Mouse (Mus musculus): Measurements from ENCODE around the gene Cldn10. TPM values are rescaled to one million over a fixed set of nuclear protein-coding genes. Genes with fewer than 3 reads are reported as not detected.

Gene Cldn10
- polyA plus RNA-seq, 1 experiment, result 0.89 TPM

GRCm38 (mm10) chr14:118850011-118850695 lies 62.4 kb downstream of the Cldn10 start:
- Histone ChIP-seq H3K27me3 (ENCODE audit: control insufficient read depth, insufficient read depth, low read length) (no peaks in the 10 kb centered on the region), H3K36me3 (ENCODE audit: control insufficient read depth, insufficient read depth, low read length) (no peaks in the 10 kb centered on the region), H3K4me3 (ENCODE audit: control insufficient read depth, insufficient read depth, low read length) (no peak overlapping the region), H3K27ac (ENCODE audit: control insufficient read depth, insufficient read depth, low read length) (no peak overlapping the region), H3K4me1 (replicated peaks; ENCODE audit: control insufficient read depth, insufficient read depth, low read length) (peaks cover 17% of the 10 kb centered on the region)
- no peak for TF ChIP-seq CTCF (IDR thresholded peaks at IDR 0.05; ENCODE audit: borderline replicate concordance, control insufficient read depth, extremely low read depth, insufficient read depth, low read length, poor library complexity)
- TF ChIP-seq POLR2A (IDR thresholded peaks at IDR 0.05; ENCODE audit: control insufficient read depth, extremely low read depth, insufficient read depth, low read length, poor library complexity), result no peak
- WGBS, result 20% methylated on average over 11 of the region's 11 CpGs
- DNase-seq, result no peak

- TF ChIP-seq POLR2A (IDR thresholded peaks at IDR 0.05; ENCODE audit: control insufficient read depth, extremely low read depth, insufficient read depth, low read length, poor library complexity) (no peak), CTCF (IDR thresholded peaks at IDR 0.05; ENCODE audit: borderline replicate concordance, control insufficient read depth, extremely low read depth, insufficient read depth, low read length, poor library complexity) (no peak)
Measured at GRCm38 (mm10) chr14:118850696-118851035, 63.0 kb downstream of the Cldn10 start.

GRCm38 (mm10) chr14:118851496-118852107 lies 63.9 kb downstream of the Cldn10 start:
- no peaks in the 10 kb centered on the region for H3K36me3 ChIP-seq (ENCODE audit: control insufficient read depth, insufficient read depth, low read length)
- no peak for DNase-seq
- WGBS, result 92% methylated on average over 6 of the region's 6 CpGs
- no peaks in the 10 kb centered on the region for H3K27me3 ChIP-seq (ENCODE audit: control insufficient read depth, insufficient read depth, low read length)
- peaks cover 22% of the 10 kb centered on the region for H3K4me1 ChIP-seq (replicated peaks; ENCODE audit: control insufficient read depth, insufficient read depth, low read length)
- H3K27ac ChIP-seq (ENCODE audit: control insufficient read depth, insufficient read depth, low read length), result no peak overlapping the region
- TF ChIP-seq CTCF (IDR thresholded peaks at IDR 0.05; ENCODE audit: borderline replicate concordance, control insufficient read depth, extremely low read depth, insufficient read depth, low read length, poor library complexity), result no peak
- TF ChIP-seq POLR2A (IDR thresholded peaks at IDR 0.05; ENCODE audit: control insufficient read depth, extremely low read depth, insufficient read depth, low read length, poor library complexity), result no peak
- H3K4me3 ChIP-seq (ENCODE audit: control insufficient read depth, insufficient read depth, low read length), result no peak overlapping the region

More at GRCm38 (mm10) chr14:118850696-118851035, 63.0 kb downstream of the Cldn10 start:
- no peak for DNase-seq
- 23% methylated on average over 4 of the region's 4 CpGs for WGBS
- Histone ChIP-seq H3K4me3 (ENCODE audit: control insufficient read depth, insufficient read depth, low read length) (no peak overlapping the region), H3K4me1 (replicated peaks; ENCODE audit: control insufficient read depth, insufficient read depth, low read length) (peaks cover 22% of the 10 kb centered on the region), H3K36me3 (ENCODE audit: control insufficient read depth, insufficient read depth, low read length) (no peaks in the 10 kb centered on the region), H3K27ac (ENCODE audit: control insufficient read depth, insufficient read depth, low read length) (no peak overlapping the region), H3K27me3 (ENCODE audit: control insufficient read depth, insufficient read depth, low read length) (no peaks in the 10 kb centered on the region)

- Histone ChIP-seq H3K4me3 (ENCODE audit: control insufficient read depth, insufficient read depth, low read length) (peak overlapping the region; percentile 59), H3K27ac (ENCODE audit: control insufficient read depth, insufficient read depth, low read length) (no peak overlapping the region), H3K27me3 (ENCODE audit: control insufficient read depth, insufficient read depth, low read length) (no peaks in the 10 kb centered on the region), H3K4me1 (replicated peaks; ENCODE audit: control insufficient read depth, insufficient read depth, low read length) (peaks cover 22% of the 10 kb centered on the region), H3K36me3 (ENCODE audit: control insufficient read depth, insufficient read depth, low read length) (no peaks in the 10 kb centered on the region)
- 4% methylated on average over 48 of the region's 48 CpGs for WGBS
- peak; percentile 54 for DNase-seq
- no peak for TF ChIP-seq POLR2A (IDR thresholded peaks at IDR 0.05; ENCODE audit: control insufficient read depth, extremely low read depth, insufficient read depth, low read length, poor library complexity)
- TF ChIP-seq CTCF (IDR thresholded peaks at IDR 0.05; ENCODE audit: borderline replicate concordance, control insufficient read depth, extremely low read depth, insufficient read depth, low read length, poor library complexity), result no peak
Measured at GRCm38 (mm10) chr14:118854371-118855114, 66.8 kb downstream of the Cldn10 start.

GRCm38 (mm10) chr14:118855141-118855800 lies 67.6 kb downstream of the Cldn10 start:
- no peaks in the 10 kb centered on the region for H3K27me3 ChIP-seq (ENCODE audit: control insufficient read depth, insufficient read depth, low read length)
- TF ChIP-seq CTCF (IDR thresholded peaks at IDR 0.05; ENCODE audit: borderline replicate concordance, control insufficient read depth, extremely low read depth, insufficient read depth, low read length, poor library complexity) (peak; percentile 73; the same call in 1 of the 2 replicates), POLR2A (IDR thresholded peaks at IDR 0.05; ENCODE audit: control insufficient read depth, extremely low read depth, insufficient read depth, low read length, poor library complexity) (no peak)
- peak overlapping the region; percentile 59 for H3K4me3 ChIP-seq (ENCODE audit: control insufficient read depth, insufficient read depth, low read length)
- H3K36me3 ChIP-seq (ENCODE audit: control insufficient read depth, insufficient read depth, low read length), result no peaks in the 10 kb centered on the region
- no peak overlapping the region for H3K27ac ChIP-seq (ENCODE audit: control insufficient read depth, insufficient read depth, low read length)
- DNase-seq, result peak; percentile 48
- WGBS, result 7% methylated on average over 28 of the region's 28 CpGs
- peaks cover 19% of the 10 kb centered on the region for H3K4me1 ChIP-seq (replicated peaks; ENCODE audit: control insufficient read depth, insufficient read depth, low read length)

GRCm38 (mm10) chr14:118856563-118856962 lies 68.9 kb downstream of the Cldn10 start:
- Histone ChIP-seq H3K27ac (ENCODE audit: control insufficient read depth, insufficient read depth, low read length) (no peak overlapping the region), H3K4me1 (replicated peaks; ENCODE audit: control insufficient read depth, insufficient read depth, low read length) (peaks cover 19% of the 10 kb centered on the region), H3K27me3 (ENCODE audit: control insufficient read depth, insufficient read depth, low read length) (no peaks in the 10 kb centered on the region), H3K36me3 (ENCODE audit: control insufficient read depth, insufficient read depth, low read length) (no peaks in the 10 kb centered on the region), H3K4me3 (ENCODE audit: control insufficient read depth, insufficient read depth, low read length) (no peak overlapping the region)
- DNase-seq, result no peak
- WGBS, result 44% methylated on average over 6 of the region's 6 CpGs
- TF ChIP-seq CTCF (IDR thresholded peaks at IDR 0.05; ENCODE audit: borderline replicate concordance, control insufficient read depth, extremely low read depth, insufficient read depth, low read length, poor library complexity) (no peak), POLR2A (IDR thresholded peaks at IDR 0.05; ENCODE audit: control insufficient read depth, extremely low read depth, insufficient read depth, low read length, poor library complexity) (no peak)
